Mouse (Mus musculus): ENCODE data around the gene Kcns1. TPM values are rescaled to one million over a fixed set of nuclear protein-coding genes. Genes with fewer than 3 reads are reported as not detected.

Kcns1 gene
- total and polyA plus RNA-seq, 2 experiments from 2014 or later: 3.0 to 15.8 TPM

- no peak for ATAC-seq
- Histone ChIP-seq H3K27ac (no peak overlapping the region), H3K9ac (replicated peaks; ENCODE audit: low read length) (no peak overlapping the region), H3K4me2 (ENCODE audit: low read depth, low read length) (no peak overlapping the region), H3K4me3 (ENCODE audit: low read length) (no peak overlapping the region), H3K4me1 (ENCODE audit: insufficient read depth, low read length) (no peaks in the 10 kb centered on the region), H3K36me3 (ENCODE audit: insufficient read depth, low read length) (no peaks in the 10 kb centered on the region), H3K27me3 (ENCODE audit: insufficient read depth, low read length) (no peaks in the 10 kb centered on the region), H3K9me3 (ENCODE audit: low read length) (no peaks in the 10 kb centered on the region)
- TF ChIP-seq CTCF (IDR thresholded peaks at IDR 0.05; ENCODE audit: low read depth): no peak
- no peak for DNase-seq (ENCODE audit: low spot score)
- 90% methylated on average over 2 of the region's 2 CpGs for WGBS
These were observed 12.1 kb downstream of the Kcns1 start for GRCm38 (mm10) chr2:164158838-164159237.

GRCm38 (mm10) chr2:164156158-164156557 lies 14.8 kb downstream of the Kcns1 start:
- no peaks in the 10 kb centered on the region for H3K9me3 ChIP-seq (ENCODE audit: low read length)
- no peak overlapping the region for H3K4me2 ChIP-seq (ENCODE audit: low read depth, low read length)
- no peaks in the 10 kb centered on the region for H3K4me1 ChIP-seq (ENCODE audit: insufficient read depth, low read length)
- no peak for DNase-seq (ENCODE audit: low spot score)
- no peak overlapping the region for H3K9ac ChIP-seq (replicated peaks; ENCODE audit: low read length)
- H3K27ac ChIP-seq: no peak overlapping the region
- WGBS: 83% methylated on average over 7 of the region's 7 CpGs
- H3K27me3 ChIP-seq (ENCODE audit: insufficient read depth, low read length): no peaks in the 10 kb centered on the region
- no peak overlapping the region for H3K4me3 ChIP-seq (ENCODE audit: low read length)
- no peak for TF ChIP-seq CTCF (IDR thresholded peaks at IDR 0.05; ENCODE audit: low read depth)
- no peak for ATAC-seq
- H3K36me3 ChIP-seq (ENCODE audit: insufficient read depth, low read length): peaks cover 14% of the 10 kb centered on the region; the same call in 1 of the 2 replicates

- TF ChIP-seq CTCF (IDR thresholded peaks at IDR 0.05; ENCODE audit: low read depth): no peak
- peaks cover 14% of the 10 kb centered on the region; the same call in 1 of the 2 replicates for H3K36me3 ChIP-seq (ENCODE audit: insufficient read depth, low read length)
These were observed 16.9 kb downstream of the Kcns1 start for GRCm38 (mm10) chr2:164154007-164154406.

GRCm38 (mm10) chr2:164152341-164152740 lies 18.6 kb downstream of the Kcns1 start:
- no peaks in the 10 kb centered on the region for H3K9me3 ChIP-seq (ENCODE audit: low read length)
- no peak for ATAC-seq
- no peaks in the 10 kb centered on the region for H3K27me3 ChIP-seq (ENCODE audit: insufficient read depth, low read length)
- 95% methylated on average over 11 of the region's 11 CpGs for WGBS
- TF ChIP-seq CTCF (IDR thresholded peaks at IDR 0.05; ENCODE audit: low read depth): no peak
- peaks cover 14% of the 10 kb centered on the region; the same call in 1 of the 2 replicates for H3K36me3 ChIP-seq (ENCODE audit: insufficient read depth, low read length)
- no peak for DNase-seq (ENCODE audit: low spot score)
- no peaks in the 10 kb centered on the region for H3K4me1 ChIP-seq (ENCODE audit: insufficient read depth, low read length)
- H3K9ac ChIP-seq (replicated peaks; ENCODE audit: low read length): no peak overlapping the region
- H3K27ac ChIP-seq: no peak overlapping the region
- no peak overlapping the region for H3K4me3 ChIP-seq (ENCODE audit: low read length)
- H3K4me2 ChIP-seq (ENCODE audit: low read depth, low read length): no peak overlapping the region

More at GRCm38 (mm10) chr2:164154007-164154406, 16.9 kb downstream of the Kcns1 start:
- H3K4me2 ChIP-seq (ENCODE audit: low read depth, low read length): no peak overlapping the region
- H3K9me3 ChIP-seq (ENCODE audit: low read length): no peaks in the 10 kb centered on the region
- H3K4me1 ChIP-seq (ENCODE audit: insufficient read depth, low read length): no peaks in the 10 kb centered on the region
- no peak overlapping the region for H3K9ac ChIP-seq (replicated peaks; ENCODE audit: low read length)
- ATAC-seq (no peak), DNase-seq (ENCODE audit: low spot score) (no peak)
- WGBS: 93% methylated on average over 10 of the region's 10 CpGs
- H3K27ac ChIP-seq: no peak overlapping the region
- H3K27me3 ChIP-seq (ENCODE audit: insufficient read depth, low read length): no peaks in the 10 kb centered on the region
- H3K4me3 ChIP-seq (ENCODE audit: low read length): no peak overlapping the region

GRCm38 (mm10) chr2:164150086-164150760 lies 20.7 kb downstream of the Kcns1 start:
- no peaks in the 10 kb centered on the region for H3K4me1 ChIP-seq (ENCODE audit: insufficient read depth, low read length)
- TF ChIP-seq CTCF (IDR thresholded peaks at IDR 0.05; ENCODE audit: low read depth): peak; percentile 8; the same call in 1 of the 2 replicates
- H3K9me3 ChIP-seq (ENCODE audit: low read length): no peaks in the 10 kb centered on the region
- H3K27ac ChIP-seq: peak overlapping the region; percentile 54; the same call in 1 of the 2 replicates
- H3K36me3 ChIP-seq (ENCODE audit: insufficient read depth, low read length): peaks cover 14% of the 10 kb centered on the region; the same call in 1 of the 2 replicates
- DNase-seq (ENCODE audit: low spot score) (peak; percentile 33), ATAC-seq (peak; percentile 74; the same call in 1 of the 2 replicates)
- H3K4me2 ChIP-seq (ENCODE audit: low read depth, low read length): no peak overlapping the region
- H3K27me3 ChIP-seq (ENCODE audit: insufficient read depth, low read length): no peaks in the 10 kb centered on the region
- 40% methylated on average over 14 of the region's 14 CpGs for WGBS
- H3K4me3 ChIP-seq (ENCODE audit: low read length): no peak overlapping the region
- H3K9ac ChIP-seq (replicated peaks; ENCODE audit: low read length): no peak overlapping the region

GRCm38 (mm10) chr2:164146556-164146955 lies 24.4 kb downstream of the Kcns1 start:
- Histone ChIP-seq H3K4me1 (ENCODE audit: insufficient read depth, low read length) (0 out of 2 replicates have a peak, but pooled peaks cover 6% of the 10 kb centered on the region), H3K27ac (no peak overlapping the region), H3K27me3 (ENCODE audit: insufficient read depth, low read length) (no peaks in the 10 kb centered on the region), H3K4me3 (ENCODE audit: low read length) (no peak overlapping the region), H3K4me2 (ENCODE audit: low read depth, low read length) (no peak overlapping the region), H3K9ac (replicated peaks; ENCODE audit: low read length) (no peak overlapping the region), H3K36me3 (ENCODE audit: insufficient read depth, low read length) (0 out of 2 replicates have a peak, but pooled peaks cover 2% of the 10 kb centered on the region), H3K9me3 (ENCODE audit: low read length) (no peaks in the 10 kb centered on the region)
- no peak for TF ChIP-seq CTCF (IDR thresholded peaks at IDR 0.05; ENCODE audit: low read depth)
- 94% methylated on average over 12 of the region's 12 CpGs for WGBS
- ATAC-seq (no peak), DNase-seq (ENCODE audit: low spot score) (no peak)

GRCm38 (mm10) chr2:164144541-164144940 lies 26.4 kb downstream of the Kcns1 start:
- no peaks in the 10 kb centered on the region for H3K27me3 ChIP-seq (ENCODE audit: insufficient read depth, low read length)
- 0 out of 2 replicates have a peak, but pooled peaks cover 6% of the 10 kb centered on the region for H3K4me1 ChIP-seq (ENCODE audit: insufficient read depth, low read length)
- no peak overlapping the region for H3K4me2 ChIP-seq (ENCODE audit: low read depth, low read length)
- no peak for ATAC-seq
- TF ChIP-seq CTCF (IDR thresholded peaks at IDR 0.05; ENCODE audit: low read depth): no peak
- no peaks in the 10 kb centered on the region for H3K9me3 ChIP-seq (ENCODE audit: low read length)
- no peaks in the 10 kb centered on the region for H3K36me3 ChIP-seq (ENCODE audit: insufficient read depth, low read length)
- DNase-seq (ENCODE audit: low spot score): no peak
- no peak overlapping the region for H3K9ac ChIP-seq (replicated peaks; ENCODE audit: low read length)
- 79% methylated on average over 10 of the region's 10 CpGs for WGBS
- H3K27ac ChIP-seq: no peak overlapping the region
- H3K4me3 ChIP-seq (ENCODE audit: low read length): no peak overlapping the region
